Mouse (Mus musculus): ENCODE results near the gene Disp1.

The Disp1 gene

GRCm38 (mm10) chr1:183220796-183221718 is at the start of gene Disp1:
Disp1 (minus strand) TSS chr1:183221522.
- DNase-seq (ENCODE audit: low read depth, low spot score) = no peak

DNA sequence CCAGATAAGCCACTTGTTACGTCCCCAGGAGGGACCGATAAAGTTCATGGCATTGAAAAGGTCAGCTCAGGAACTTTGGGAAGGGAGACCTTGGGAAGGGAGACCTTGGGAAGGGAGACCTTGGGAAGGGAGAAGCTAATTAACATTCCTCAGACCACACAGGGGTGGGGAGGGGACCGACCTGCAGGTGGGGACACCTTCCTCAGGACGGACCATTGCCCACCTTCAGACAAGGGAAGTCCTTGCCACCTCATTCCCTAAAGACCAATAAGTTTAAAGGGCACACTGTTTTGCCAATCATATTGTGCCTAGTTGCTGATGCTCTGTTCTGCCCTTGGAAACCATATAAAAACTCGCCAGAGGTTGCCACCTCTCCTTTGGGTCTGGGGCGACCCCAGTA is 46.3 kb upstream of the Disp1 start:
- DNase-seq (ENCODE audit: low read depth, low spot score) = no peak

GRCm38 (mm10) chr1:183265921-183266467 is 44.7 kb upstream of the Disp1 start:
- no peak for DNase-seq (ENCODE audit: low read depth, low spot score)

- no peak for DNase-seq (ENCODE audit: low read depth, low spot score)
These were observed 43.1 kb upstream of the Disp1 start for GRCm38 (mm10) chr1:183264145-183265008.

DNA sequence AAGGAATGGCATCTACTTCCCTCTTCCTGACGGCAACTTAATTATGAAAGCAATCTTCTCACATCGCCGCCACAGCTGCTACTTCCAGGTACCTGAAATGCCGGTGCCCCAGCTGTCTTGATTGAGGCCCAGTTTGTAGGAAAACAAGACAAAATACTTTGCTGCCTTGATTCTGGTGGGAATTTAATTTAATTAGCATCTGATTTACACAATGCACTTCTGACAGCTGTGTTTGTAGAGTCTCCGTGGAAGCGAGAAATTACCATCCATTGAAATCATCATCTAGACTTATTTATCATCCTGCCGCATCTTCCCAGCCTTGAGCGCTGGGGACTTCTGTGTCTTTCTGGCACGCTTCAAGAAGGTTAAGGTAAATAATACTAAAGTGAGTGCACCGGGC is 31.3 kb upstream of the Disp1 start:
- peak; percentile 6 for DNase-seq (ENCODE audit: low read depth, low spot score)

DNA sequence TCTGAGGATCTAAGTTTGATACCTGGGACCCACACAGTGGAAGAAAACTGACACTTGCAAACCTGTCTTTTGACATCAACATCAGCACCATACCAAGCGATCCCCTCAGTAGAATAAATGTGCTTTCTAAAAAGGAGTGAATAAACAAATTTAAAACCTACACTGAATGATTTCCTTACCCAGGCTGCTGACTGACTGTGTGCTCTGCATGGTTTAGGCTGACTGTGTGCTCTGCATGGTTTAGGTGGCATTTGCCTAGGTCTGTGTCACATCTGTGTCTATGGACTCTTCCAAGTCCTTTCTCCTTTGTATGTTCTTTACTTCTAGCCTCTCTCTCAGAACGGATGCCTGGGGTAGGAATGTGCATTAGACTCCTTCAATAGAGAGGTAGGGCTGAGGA is 30.5 kb upstream of the Disp1 start:
- DNase-seq (ENCODE audit: low read depth, low spot score) = no peak

- no peak for DNase-seq (ENCODE audit: low read depth, low spot score)
These were observed 29.3 kb upstream of the Disp1 start for GRCm38 (mm10) chr1:183250612-183251011.

DNA sequence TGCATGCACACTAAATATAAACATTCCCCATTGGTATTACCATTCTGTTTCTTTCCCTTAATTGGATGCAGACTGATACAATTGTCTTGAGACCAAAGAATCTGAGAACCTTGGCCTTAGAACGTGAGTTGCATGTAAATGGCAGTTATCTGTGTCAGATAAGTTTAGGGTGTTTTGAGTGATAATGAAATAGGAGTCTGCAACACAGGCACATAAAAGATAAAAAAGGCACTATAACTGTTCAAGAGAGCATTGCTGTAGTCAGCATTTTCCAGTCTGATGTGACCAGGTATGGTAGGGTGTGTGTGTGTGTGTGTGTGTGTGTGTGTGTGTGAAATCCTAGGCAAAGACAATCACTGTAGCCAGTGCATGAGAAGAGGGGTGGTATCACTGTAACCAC is 26.8 kb upstream of the Disp1 start:
- no peak for DNase-seq (ENCODE audit: low read depth, low spot score)

GRCm38 (mm10) chr1:183243293-183243692 is 22.0 kb upstream of the Disp1 start:
- DNase-seq (ENCODE audit: low read depth, low spot score) = no peak

DNA sequence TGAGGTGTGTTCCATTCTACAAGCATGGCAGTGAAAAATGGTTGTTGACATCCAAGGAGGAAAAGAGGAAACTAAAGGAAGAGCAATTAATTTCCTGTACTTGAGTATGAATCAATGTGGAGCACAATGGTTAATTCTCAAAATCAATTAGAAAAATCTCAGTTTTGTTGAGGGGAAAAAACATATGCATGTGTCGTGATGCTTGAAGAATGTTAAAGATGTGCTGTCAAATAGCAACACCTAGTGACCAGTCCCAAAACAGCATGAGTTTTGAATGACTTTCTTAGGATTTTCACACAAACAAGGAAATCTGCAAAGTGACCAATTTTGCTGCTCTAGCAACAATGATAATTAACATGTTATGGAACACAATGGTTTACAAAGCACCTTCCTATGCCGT is 16.6 kb upstream of the Disp1 start:
- DNase-seq (ENCODE audit: low read depth, low spot score) = no peak

DNA sequence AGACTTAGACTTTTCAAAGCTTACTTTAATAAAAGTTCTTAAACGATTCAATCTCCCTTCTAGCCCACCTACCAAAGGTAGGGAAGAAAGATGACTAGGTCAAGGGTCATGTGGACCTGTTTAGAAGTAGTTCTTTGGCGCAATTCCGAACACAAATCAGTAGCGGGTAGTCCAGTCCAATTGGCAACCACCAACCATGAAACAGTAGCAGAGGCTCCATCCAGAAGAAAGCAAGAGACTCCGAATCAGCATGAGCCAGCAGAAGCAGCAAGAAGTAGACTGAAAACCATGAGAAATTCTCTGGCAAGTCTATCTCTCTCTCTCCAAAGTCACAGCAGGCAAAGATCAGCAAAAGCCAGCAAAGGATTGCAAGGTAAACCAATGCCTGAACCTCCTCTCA is 15.1 kb upstream of the Disp1 start:
- no peak for DNase-seq (ENCODE audit: low read depth, low spot score)

- no peak for DNase-seq (ENCODE audit: low read depth, low spot score)
These were observed 12.4 kb upstream of the Disp1 start for GRCm38 (mm10) chr1:183233679-183234174.

DNA sequence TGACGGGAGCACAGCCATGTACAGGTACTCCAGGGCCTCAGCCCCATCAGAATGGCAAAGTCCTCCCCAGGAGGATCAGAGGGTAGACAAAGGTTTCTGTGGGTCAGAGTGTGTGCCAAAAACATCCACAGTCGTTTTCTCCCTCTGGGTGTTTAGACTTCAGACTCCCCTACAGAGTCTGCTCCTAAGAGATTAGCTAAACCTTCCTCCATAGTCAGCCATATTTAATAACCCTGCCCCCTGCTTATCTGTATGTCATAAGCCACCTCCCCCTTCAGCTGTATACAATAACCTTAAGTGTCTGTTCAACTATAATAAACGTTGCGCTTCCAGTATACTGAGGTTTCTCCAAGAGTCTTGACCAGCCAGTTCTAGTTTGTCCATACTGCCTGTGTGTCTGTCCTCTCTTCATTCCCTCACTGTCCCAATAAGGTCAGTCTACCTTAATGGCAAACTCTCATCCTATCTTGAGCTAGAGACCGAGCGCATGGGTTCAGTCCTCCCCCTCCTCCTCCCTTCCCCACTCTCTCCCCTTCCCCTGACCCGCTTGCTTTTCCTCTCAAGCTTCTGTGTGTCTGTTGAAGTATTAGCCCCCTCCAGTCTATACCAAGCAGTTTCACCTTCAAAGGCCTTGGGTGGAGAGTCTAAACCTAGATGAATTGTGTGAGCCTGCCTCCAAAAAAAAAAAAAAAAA is 11.8 kb upstream of the Disp1 start:
- DNase-seq (ENCODE audit: low read depth, low spot score) = no peak

DNA sequence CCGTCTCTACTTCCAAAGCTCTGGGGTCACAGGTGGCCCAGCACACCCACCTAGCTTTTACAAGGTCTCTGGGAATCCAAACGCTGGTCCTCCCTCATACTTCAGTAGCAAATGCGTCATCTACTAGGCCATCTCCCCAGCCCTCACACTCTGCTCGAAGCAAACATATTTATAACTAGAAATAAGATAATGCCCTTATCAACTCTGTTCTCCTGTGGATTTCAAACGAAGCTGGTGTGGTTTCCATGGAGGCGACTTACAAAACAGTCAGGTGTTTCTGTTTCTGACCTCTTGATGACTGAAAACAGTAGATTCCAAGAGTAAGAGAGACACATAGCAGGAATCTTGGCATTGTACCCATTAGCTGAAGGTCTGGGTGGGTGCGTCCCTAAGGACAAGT is 6.1 kb upstream of the Disp1 start:
- no peak for DNase-seq (ENCODE audit: low read depth, low spot score)

DNA sequence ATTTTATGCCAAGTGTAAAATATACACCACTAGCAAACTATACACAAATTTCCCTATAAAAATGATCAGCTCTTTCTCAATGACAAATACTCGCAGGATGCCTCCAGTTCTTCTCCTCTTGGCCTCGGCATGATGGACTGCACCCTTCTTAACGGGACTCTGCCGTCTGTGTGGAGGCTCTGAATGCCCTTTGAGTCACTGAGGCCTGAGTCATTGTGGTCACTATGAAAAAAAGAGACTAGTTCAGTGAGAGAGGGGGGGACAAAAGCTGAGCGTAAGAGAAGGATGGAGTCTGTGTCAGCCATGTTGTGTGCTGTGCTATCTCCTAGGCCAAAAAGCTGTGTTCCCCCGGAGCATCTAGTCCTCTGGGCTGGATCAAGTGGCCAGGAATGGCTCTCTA is 2.3 kb downstream of the Disp1 start:
- DNase-seq (ENCODE audit: low read depth, low spot score) = no peak

- DNase-seq (ENCODE audit: low read depth, low spot score) = no peak
These were observed 4.6 kb downstream of the Disp1 start for GRCm38 (mm10) chr1:183216691-183217090.

- no peak for DNase-seq (ENCODE audit: low read depth, low spot score)
These were observed 5.6 kb downstream of the Disp1 start for GRCm38 (mm10) chr1:183215706-183216105.

DNA sequence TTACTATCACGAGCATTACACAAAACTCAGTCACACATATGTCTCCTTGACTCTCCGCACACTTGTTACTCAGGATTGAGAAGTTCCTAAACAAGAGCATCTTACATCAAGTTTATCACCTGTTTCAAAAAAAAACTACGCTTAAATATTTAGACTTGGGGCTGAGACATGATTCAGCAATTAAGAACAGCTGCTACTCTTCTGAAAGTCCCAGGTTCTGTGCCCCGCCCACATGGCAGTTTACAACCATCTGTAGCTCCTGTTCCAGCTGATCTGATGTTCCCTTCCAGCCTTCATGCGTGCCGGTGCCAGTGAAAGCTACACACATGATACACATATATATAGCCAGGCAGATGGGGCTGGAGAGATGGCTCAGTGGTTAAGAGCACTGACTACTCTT is 7.5 kb downstream of the Disp1 start:
- no peak for DNase-seq (ENCODE audit: low read depth, low spot score)

- no peak for DNase-seq (ENCODE audit: low read depth, low spot score)
These were observed 8.5 kb downstream of the Disp1 start for GRCm38 (mm10) chr1:183212757-183213211.

- DNase-seq (ENCODE audit: low read depth, low spot score) = no peak
These were observed 11.2 kb downstream of the Disp1 start for GRCm38 (mm10) chr1:183210115-183210514.

- DNase-seq (ENCODE audit: low read depth, low spot score) = no peak
These were observed 13.7 kb downstream of the Disp1 start for GRCm38 (mm10) chr1:183207623-183208022.
